ENCODE assay signal across 19 mouse cellular contexts in the genomic region with DNA sequence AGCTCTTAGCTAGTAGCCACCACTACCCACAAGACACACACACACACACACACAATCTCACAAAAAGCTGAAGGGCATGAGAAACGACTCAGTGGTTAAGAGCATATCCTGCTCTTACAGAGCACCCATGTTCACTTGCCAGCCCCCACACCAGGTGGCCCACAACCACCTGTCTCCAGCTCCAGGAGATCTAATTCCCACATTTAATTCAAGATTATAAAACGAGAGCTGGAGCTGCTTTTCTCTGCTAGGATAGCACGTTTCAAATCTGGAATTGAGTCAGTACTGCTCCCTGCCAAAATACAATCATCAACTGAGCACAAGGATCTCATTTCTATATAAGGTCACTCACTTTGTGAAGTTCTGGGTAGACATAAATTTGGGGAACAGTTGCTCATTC. TPM values are rescaled to one million over a fixed set of nuclear protein-coding genes. Genes with fewer than 3 reads are reported as not detected.
DNase-seq lines count a peak whose midpoint lies in the region; TF ChIP-seq lines count a peak whose summit lies in the region.
"Had no signal": no experiment of that assay in that cellular context is flagged by ENCODE, and none has a peak within 500 bp of the region (broad histone marks: within the 10 kb centered on the region; RNA-seq: fewer than 3 reads in every experiment).

No protein-coding gene starts in this region.

- H3K27ac ChIP-seq in small intestine, adult 2 months (ENCODE audit: insufficient read depth, low read depth, low read length): peak overlapping the region; percentile 23
- H3K27ac ChIP-seq: embryonic facial prominence, embryonic 10.5 days; forebrain, embryonic 10.5 days; heart, embryonic 10.5 days; hindbrain, embryonic 14.5 days had no signal

- peaks cover 65% of the 10 kb centered on the region for H3K36me3 ChIP-seq in small intestine, adult 2 months (ENCODE audit: control insufficient read depth, insufficient read depth, low read length)

- no peaks in the 10 kb centered on the region for H3K27me3 ChIP-seq in small intestine, adult 2 months (ENCODE audit: control insufficient read depth, insufficient read depth, low read length)
- H3K27me3 ChIP-seq: Patski had no signal

- intact Hi-C loops in gastrocnemius, postnatal 14 days (cut with DNase I; ENCODE audit: low total_unique reads): no loop called here
- intact Hi-C loops in heart, postnatal 14 days (cut with DNase I): no loop called here

- TF ChIP-seq POLR2A in small intestine, adult 2 months (IDR thresholded peaks at IDR 0.05; ENCODE audit: low read depth, low read length): no peak

- H3K4me1 ChIP-seq in small intestine, adult 2 months (ENCODE audit: control insufficient read depth, insufficient read depth, insufficient read length, low read length): no peaks in the 10 kb centered on the region
- H3K4me1 ChIP-seq: embryonic facial prominence, embryonic 10.5 days; forebrain, embryonic 10.5 days had no signal

- DNase-seq in gastrocnemius, adult 18-20 months (ENCODE audit: low spot score): peak; percentile 8
- no peak for DNase-seq in gastrocnemius, postnatal 14 days
- DNase-seq in layer of hippocampus, adult 9-11 months: peak; percentile 33
- no peak for DNase-seq in layer of hippocampus, adult 8-10 months (ENCODE audit: low spot score in 2 of 2)
- DNase-seq in NIH3T3 (ENCODE audit: low read depth): peak; percentile 43
- no peak for DNase-seq in thymus, postnatal 0 days (ENCODE audit: low spot score)
- no peak for DNase-seq in heart, postnatal 14 days
- DNase-seq: adrenal gland, postnatal 14 days; cerebellum, postnatal 10 days; gastrocnemius, postnatal 36 days; heart, adult 18-20 months; heart, postnatal 10 days had no signal

- WGBS in small intestine, adult 2 months: 65% methylated on average over 3 of the region's 3 CpGs

- TF ChIP-seq CTCF in small intestine, adult 2 months (IDR thresholded peaks at IDR 0.05; ENCODE audit: extremely low read depth, insufficient read length, insufficient replicate concordance, low read depth, low read length): no peak

- no peak overlapping the region for H3K4me3 ChIP-seq in small intestine, adult 2 months (ENCODE audit: low read depth, low read length)
- H3K4me3 ChIP-seq: embryonic facial prominence, embryonic 10.5 days; erythroblast, embryonic 14.5 days; forebrain, embryonic 10.5 days; heart, embryonic 10.5 days had no signal

RNA-seq across cellular contexts. Expression of gene Ldlr, which starts 39.4 kb away (rescaled TPM):
- total RNA-seq in gastrocnemius, adult 18-20 months (2021): 1 to 10 TPM; 2.4 to 2.6 TPM
- 1 to 10 TPM; 4.5 to 9.5 TPM for total RNA-seq in gastrocnemius, postnatal 14 days (2021)
- 10 to 100 TPM; 16.7 to 38.7 (median 26.4) TPM for total RNA-seq in layer of hippocampus, adult 8-10 months (2022)
- 37.2 and 58.9 TPM in 2 replicates for polyA plus RNA-seq in small intestine, adult 2 months (2012; rRNA removed)
- polyA plus RNA-seq in thymus, postnatal 0 days (2015; fragmentation: Nextera tagmentation; extraction: Ambion mirVana): 16.9 and 21.8 TPM in 2 replicates
- 1 to 10 TPM; 3.4 to 3.8 TPM for total RNA-seq in heart, postnatal 14 days (2021)

Comparison
In these comparisons a context has a peak if more than half of its experiments do, and no peak if none do; other contexts are left out.
1. DNase-seq: peak in gastrocnemius, adult 18-20 months (single experiment), layer of hippocampus, adult 9-11 months (single experiment) and NIH3T3 (single experiment); none in gastrocnemius, postnatal 14 days (single experiment), layer of hippocampus, adult 8-10 months (0 of 2), thymus, postnatal 0 days (single experiment) and heart, postnatal 14 days (0 of 2).